Mouse (Mus musculus): ENCODE measurements around the gene Eif4e3.

GRCm38 (mm10) chr6:99667290-99667689 lies 719 bp upstream of the Eif4e3 start:
- no peak for TF ChIP-seq CTCF (conservative IDR thresholded peaks at IDR 0.05; ENCODE audit: insufficient read depth, insufficient read length, low read depth, low read length)
- TF ChIP-seq POLR2A (IDR thresholded peaks at IDR 0.05; ENCODE audit: low read depth, low read length): no peak

Data from kidney, adult 2 months (tissue).